Mouse (Mus musculus): ENCODE results near the gene Mas1.
"Not testable (repeated sequence)": the region's sequence is repeated elsewhere in the genome, so short reads cannot be mapped to it uniquely, and the experiment has no call there.

Gene Mas1

GRCm38 (mm10) chr17:12868043-12868442 lies at the start of gene Mas1:
TSS of gene Mas1 (minus strand) at chr17:12868143.
- DNase-seq (ENCODE audit: low spot score in 2 of 2), result no peak

GRCm38 (mm10) chr17:12916588-12917380 lies 48.8 kb upstream of the Mas1 start:
- peak; percentile 58 to 69 for DNase-seq (ENCODE audit: low spot score in 2 of 2)

GRCm38 (mm10) chr17:12915881-12916583 lies 48.1 kb upstream of the Mas1 start, which contains the start of gene Mrpl18:
TSS of gene Mrpl18 (minus strand) at chr17:12916345.
- peak; percentile 100 for DNase-seq (ENCODE audit: low spot score in 2 of 2)

- DNase-seq (ENCODE audit: low spot score in 2 of 2), result peak; percentile 46 to 47
Measured at GRCm38 (mm10) chr17:12915488-12915880, 47.5 kb upstream of the Mas1 start, which contains the start of gene Tcp1. TSS of gene Tcp1 (plus strand) at chr17:12915701.

GRCm38 (mm10) chr17:12910391-12910790 lies 42.4 kb upstream of the Mas1 start:
- no peak for DNase-seq (ENCODE audit: low spot score in 2 of 2)

DNA sequence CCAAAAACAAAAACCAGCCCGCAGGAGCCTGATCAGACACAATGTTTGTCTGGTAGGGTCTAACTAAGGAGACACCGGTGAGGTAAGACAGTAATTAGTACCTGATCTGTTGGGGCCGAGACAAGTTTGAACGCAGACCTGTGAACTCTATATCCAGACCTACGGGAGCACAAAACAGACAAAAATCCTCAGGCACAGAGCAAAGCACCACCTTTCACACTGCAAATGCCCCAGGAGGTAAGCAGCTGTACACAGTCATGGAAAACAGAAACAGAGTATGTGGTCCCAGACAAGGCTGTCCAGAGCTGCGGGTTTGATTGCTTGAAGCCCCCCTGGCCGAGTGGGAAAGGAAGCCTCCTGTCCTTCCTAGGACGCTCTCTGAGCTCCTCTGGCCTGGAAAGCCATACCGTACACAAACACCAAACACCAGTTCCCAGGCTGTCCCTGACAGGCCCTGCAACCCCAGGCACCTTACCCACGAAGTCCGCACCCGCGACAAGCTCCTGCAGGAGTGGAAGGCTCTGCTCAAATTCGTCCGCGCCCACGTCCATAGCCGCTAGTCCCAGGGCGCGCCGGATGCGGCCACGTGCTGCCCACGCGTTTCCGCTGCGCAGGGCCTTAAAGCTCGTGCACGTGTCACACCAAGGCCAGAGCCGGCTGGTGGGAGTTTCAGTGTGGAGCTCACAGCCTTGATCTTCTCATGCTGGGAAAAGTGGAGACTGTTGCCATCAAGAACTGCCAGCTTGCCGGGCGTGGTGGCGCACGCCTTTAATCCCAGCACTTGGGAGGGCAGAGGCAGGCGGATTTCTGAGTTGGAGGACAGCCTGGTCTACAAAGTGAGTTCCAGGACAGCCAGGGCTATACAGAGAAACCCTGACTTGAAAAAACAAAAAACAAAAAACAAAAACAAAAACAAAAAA lies 41.7 kb upstream of the Mas1 start, which contains the start of gene Pnldc1:
Gene Pnldc1 (minus strand): TSS at position 870 of the 920 bp plus-strand sequence.
- no peak for DNase-seq (ENCODE audit: low spot score in 2 of 2)

DNA sequence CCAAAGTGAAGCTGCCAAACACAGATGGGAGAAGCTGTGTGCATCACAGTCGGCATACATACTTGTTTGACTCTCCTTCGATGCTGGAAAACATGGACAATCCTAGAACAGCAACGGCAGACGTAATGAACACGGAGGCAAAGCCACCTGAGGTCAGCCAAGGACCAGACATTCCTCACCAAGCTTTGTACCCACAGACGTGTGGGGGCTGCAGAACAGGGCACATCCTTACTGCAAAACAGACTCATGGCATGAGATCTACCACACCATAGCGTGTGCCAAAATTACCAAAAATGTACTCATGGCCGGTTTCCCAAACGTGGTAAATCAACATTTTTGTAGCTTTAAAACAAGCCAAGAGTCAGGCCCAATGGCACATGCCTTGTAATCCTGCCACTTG lies 38.5 kb upstream of the Mas1 start:
- no peak for DNase-seq (ENCODE audit: low spot score in 2 of 2)

- DNase-seq (ENCODE audit: low spot score in 2 of 2), result no peak
Measured at GRCm38 (mm10) chr17:12905810-12906209, 37.9 kb upstream of the Mas1 start.

- DNase-seq (ENCODE audit: low spot score in 2 of 2), result no peak
Measured at GRCm38 (mm10) chr17:12904349-12904748, 36.4 kb upstream of the Mas1 start.

GRCm38 (mm10) chr17:12903372-12904333 lies 35.7 kb upstream of the Mas1 start:
- DNase-seq (ENCODE audit: low spot score in 2 of 2), result no peak

DNA sequence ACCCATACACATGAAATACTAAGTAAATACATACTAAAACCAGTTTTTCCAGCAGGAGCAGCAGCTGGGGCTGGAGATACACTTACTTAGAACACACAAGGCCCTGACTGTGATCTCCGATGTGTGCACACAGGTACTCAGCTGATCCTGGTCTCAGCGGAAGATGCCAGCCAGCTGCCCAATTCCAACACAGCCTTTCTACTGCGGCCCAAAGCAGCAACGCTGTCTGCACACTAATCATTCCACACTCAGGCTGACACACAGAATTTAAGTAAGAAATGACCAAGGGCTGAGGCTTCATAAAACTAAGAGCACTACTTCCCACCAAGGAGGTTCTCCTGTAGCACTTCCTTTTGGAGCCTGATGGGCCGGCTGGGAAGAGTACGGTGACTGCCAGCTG lies 34.3 kb upstream of the Mas1 start:
- no peak for DNase-seq (ENCODE audit: low spot score in 2 of 2)

DNA sequence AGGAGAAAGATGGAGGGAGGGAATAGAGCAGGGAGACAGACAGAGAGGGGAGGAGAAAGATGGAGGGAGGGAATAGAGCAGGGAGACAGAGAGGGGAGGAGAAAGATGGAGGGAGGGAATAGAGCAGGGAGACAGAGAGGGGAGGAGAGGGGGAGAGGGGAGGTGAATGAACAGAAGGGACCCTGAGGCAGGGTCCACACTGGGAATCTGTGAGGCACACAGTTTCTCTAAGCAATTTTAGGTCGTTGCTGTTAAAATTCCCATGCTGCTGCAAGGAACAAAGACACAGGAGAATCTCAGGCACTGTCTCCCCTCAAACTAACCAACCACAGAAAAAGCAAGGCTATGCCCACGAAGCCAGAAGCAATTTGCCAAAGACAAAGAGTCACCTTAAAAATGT lies 30.7 kb upstream of the Mas1 start:
- not testable (repeated sequence) for DNase-seq (ENCODE audit: low spot score in 2 of 2)

GRCm38 (mm10) chr17:12897674-12898073 lies 29.7 kb upstream of the Mas1 start:
- no peak for DNase-seq (ENCODE audit: low spot score in 2 of 2)

DNA sequence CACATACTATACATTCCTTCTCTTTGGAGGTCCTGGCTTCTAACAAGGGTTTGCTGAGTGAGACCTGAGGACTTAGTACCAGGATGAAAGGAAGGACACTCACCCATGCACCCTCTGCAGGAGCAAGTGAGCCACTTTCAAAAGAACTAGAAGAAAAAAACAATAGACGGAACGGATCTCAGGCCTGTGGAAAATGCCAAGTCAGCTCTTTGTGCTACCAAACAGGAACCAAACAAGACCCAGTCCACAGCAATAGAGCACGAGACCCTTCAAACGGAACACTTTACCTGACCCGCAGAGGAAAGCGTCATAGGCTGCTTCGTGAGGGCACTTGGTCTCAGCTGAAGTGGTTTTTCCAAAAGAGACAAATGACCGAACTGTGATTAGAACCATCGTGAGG lies 24.1 kb upstream of the Mas1 start:
- DNase-seq (ENCODE audit: low spot score in 2 of 2), result no peak

GRCm38 (mm10) chr17:12891054-12891453 lies 23.1 kb upstream of the Mas1 start:
- no peak for DNase-seq (ENCODE audit: low spot score in 2 of 2)

GRCm38 (mm10) chr17:12887021-12887775 lies 19.3 kb upstream of the Mas1 start:
- DNase-seq (ENCODE audit: low spot score in 2 of 2), result no peak

- DNase-seq (ENCODE audit: low spot score in 2 of 2), result no peak
Measured at GRCm38 (mm10) chr17:12886620-12887019, 18.7 kb upstream of the Mas1 start.

GRCm38 (mm10) chr17:12881216-12881615 lies 13.3 kb upstream of the Mas1 start:
- no peak for DNase-seq (ENCODE audit: low spot score in 2 of 2)

- DNase-seq (ENCODE audit: low spot score in 2 of 2), result peak; percentile 89 to 90
Measured at GRCm38 (mm10) chr17:12880178-12880577, 12.2 kb upstream of the Mas1 start.

GRCm38 (mm10) chr17:12875734-12876133 lies 7.8 kb upstream of the Mas1 start, which contains the start of gene Mrgprh:
TSS of gene Mrgprh (plus strand) at chr17:12876034.
- DNase-seq (ENCODE audit: low spot score in 2 of 2), result no peak

Measured in right cerebral cortex, postnatal 10 days (tissue).